Mouse (Mus musculus) retina, postnatal 1 day (tissue): ENCODE measurements at regions not wholly inside any gene's neighbourhood (a gene's known extent, or its start where the extent isn't known, plus 50 kb on each side); places are given as distances from the start of the nearest gene placed in this dataset.
A peak's percentile ranks its signal among the peaks of the same experiment; 100 is the strongest.

Experiments
- DNase-seq: peaks from one replicate; pipeline ENCODE4 v3.0.0-alpha.2; 2012

DNA sequence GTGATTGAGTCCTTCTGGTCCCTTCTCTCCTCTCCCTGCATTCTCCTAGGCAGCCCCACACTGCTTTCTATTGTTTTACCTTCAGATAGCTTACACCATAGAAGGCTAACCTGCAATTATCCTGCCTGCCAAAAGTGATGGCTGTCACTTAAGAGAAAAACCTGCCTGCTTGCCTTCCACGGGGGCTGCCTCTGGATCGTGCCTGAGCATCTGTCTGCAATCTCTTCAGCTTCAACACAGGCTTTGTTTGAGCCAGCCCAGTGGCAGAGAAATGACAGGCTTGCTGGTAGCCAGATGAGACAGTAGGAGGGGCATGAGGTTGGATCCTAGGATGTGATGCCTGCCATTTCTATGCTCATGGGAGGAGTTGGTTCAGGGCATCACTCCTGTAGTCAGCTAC is 345.2 kb upstream of the Tshz3 start:
- DNase-seq, result peak; percentile 48

DNA sequence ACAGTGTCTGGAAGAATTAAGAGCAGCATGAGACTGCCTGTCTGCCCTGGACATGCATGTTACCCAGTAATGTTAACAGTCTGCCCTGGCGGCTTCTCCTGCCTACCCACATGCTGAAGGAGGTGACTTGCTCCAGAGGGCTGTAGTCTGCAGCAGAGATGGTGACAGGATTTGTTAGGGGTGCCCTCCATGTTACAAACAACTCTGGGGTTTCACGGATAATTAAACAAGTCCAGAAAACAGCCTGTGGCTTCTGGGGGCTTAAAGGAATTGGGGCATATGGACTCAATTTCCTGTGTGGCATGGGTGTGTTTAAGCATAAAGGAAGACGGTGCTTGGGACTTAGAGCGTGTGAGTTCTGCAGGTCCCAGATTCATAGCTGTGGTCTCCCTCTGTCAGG is 347.3 kb upstream of the Tshz3 start:
- DNase-seq, result peak; percentile 17

DNA sequence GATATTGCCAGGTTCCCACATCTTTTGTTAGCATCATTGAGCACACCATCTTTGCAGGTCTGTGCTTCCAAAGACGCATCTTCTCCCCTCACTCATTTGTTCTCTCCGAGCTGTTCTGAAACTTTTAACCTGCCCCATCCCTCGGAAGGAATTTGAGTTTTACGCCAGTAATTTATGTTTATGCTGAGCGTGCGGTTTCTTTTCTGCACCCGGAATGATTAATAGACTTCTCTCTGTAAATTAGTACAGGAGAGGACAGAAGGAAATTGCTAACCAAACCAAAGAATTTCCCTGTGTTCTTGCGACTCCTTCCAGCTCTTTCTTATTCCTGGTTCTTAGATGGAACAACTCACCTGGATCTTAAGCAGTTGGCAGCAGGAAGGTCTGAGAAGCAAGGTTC is 349.7 kb upstream of the Tshz3 start:
- DNase-seq, result no peak

DNA sequence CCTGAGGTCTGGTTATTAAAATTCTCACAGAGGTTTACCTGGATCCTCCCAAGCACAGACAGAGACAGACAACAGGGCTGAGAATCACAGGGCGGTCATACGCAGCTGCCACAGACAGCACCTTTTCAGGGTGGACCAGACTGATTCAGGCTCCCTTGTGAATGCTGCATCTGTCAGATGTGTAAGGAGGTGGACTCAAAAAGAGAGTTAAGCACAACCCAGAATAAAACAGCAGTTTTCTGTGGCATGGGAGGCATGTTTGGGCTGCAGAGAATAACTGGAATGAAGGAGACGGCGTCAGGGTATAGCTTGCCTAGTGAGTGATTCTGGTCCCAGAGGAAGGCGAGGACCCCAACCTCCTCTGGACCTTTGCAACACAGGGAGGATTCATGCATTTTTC is 363.1 kb upstream of the Tshz3 start:
- no peak for DNase-seq

DNA sequence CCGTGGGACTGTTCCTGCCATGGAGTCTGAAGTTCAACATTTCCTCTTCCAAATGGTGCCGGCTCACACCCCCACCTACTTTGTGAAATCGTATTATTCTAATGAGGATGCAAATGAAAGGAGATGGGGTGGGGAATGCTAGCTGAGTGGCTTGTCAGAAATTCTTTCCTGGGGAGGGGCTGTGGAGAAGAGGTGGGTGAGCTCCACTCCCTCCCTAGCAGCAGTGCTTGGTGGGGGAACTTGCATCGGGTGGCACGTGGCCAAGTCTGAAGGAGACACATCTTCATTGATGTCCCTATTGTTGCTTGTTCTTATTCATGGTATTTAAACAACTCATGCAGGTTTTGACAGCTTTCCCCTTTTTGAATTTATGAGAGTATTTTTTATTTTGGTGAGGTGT is 363.8 kb upstream of the Tshz3 start:
- peak; percentile 33 for DNase-seq

DNA sequence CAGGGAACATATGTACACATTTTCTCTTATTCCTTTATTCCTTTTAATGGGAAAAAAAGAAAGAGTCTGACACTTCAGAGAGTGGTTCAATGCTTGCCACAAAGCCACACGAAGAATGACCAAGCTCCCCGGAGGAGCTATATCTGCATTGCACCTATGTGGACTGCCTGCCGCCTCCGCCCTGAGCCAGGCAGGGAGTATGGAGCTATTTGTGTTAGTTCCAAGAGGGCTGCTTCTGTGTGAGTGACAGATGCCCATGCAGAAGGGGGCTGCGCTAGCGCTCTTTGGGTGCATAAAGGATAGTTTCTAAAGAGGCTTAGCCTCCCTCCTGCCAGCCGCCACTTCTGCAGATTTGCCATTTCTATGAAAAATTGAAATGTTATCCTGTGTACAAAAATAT is 365.3 kb upstream of the Tshz3 start:
- no peak for DNase-seq

DNA sequence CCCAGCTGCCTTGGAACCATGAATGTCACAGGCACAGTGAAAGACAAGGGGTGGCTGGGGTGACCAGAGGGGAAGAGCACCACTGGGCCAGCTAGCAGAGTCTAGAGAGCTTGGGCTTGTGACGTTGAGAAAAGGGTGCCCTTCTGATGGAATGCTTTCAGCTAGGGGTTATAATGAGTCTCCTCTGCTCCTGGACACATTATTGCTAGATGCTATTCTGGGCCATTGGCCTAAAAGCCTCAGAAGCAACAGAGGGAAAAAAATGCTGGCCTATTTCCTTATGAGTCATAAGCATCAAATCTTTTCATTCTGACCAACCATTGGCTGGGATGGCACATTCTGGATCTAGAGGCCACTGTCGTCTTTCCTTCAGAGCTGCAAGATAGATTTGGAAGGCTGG is 369.8 kb upstream of the Tshz3 start:
- no peak for DNase-seq

DNA sequence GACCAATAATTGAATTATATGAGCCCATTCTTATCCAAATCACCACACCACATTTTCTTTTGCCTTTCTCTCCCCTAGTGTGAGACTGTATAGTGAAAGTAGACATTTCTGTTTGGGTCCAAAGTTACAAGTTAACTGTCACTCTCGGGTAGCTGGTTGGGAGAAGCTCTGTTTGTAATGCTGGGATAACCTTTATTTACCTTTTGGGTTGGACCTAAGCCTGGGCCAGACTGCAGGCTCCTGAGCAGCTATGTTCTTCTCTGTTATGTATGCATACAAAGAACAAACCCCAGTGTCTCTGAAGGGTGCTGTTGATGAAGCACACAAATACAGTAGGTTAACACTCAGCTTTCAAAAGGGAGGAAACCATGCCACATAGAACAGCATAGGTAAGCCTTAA is 373.9 kb upstream of the Tshz3 start:
- DNase-seq, result no peak

DNA sequence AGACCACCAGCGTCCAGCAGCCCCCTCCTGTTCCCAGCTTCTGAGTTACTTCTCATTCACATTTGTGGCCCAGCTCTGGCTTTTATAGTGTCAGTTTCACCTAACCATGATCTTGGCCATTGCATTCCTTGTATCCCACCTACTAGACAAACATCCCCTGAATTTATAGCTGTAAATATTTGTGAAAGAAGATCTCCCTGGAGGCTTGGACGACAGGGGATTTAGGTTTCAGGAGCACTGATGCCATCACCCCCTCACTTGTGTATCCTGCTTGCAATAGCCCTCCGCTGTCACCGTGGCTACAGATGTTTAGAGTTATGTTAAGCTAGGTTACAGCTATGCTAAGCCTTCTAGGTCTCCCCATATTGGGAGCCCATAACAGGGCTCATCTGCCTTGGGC is 375.7 kb upstream of the Tshz3 start:
- no peak for DNase-seq

DNA sequence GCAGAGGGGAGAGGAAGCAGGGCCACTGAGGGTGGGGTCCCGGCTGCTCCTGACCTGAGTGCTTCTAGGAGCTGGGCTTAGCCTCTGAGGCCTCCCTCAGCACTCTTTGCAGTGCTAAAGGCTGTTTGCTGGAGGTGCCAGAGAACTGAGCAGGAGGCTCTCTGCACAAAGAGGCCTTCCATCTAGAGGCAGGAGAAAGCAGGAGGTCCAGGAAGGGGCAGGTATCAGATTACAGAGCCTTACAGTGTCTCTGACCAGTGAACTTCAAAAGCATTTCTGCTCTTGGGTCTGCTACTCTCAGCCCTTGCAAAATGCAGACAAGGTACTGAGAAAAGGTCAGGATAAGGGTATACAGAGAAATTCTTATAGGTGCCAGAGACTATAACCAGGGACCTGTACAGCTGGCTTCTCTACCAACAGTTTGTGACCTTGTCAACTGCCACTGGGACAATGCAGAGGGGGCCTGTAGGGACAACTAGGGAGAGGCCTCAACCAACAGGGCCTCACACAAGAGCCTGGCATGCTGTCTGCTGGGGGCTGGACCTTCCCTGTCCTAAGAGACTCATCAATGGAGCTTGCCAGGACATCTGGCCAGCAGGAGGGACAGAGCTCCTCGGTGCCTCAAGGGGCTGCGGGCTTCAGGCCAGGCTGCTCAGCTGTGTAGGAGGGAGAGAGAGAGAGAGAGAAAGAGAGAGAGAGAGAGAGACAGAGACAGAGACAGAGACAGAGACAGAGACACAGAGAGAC is 380.3 kb upstream of the Tshz3 start:
- no peak for DNase-seq

DNA sequence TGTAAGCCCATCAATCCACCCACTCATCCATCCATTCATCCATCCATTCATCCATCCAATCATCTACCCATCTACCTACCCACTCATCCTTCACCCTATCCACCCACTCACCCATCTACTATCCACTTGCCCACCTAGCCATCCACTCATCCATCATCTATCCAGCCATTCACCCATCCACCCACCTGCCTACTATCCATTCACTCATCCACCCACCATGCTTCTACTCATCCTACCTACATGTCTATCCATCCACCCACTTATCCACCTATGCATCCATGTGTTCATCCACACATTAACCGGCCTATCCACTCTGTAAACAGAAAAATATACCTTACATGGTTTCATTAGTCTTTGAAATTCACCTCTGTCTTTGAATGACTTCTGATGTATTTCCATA is 384.2 kb upstream of the Tshz3 start:
- DNase-seq, result no peak

DNA sequence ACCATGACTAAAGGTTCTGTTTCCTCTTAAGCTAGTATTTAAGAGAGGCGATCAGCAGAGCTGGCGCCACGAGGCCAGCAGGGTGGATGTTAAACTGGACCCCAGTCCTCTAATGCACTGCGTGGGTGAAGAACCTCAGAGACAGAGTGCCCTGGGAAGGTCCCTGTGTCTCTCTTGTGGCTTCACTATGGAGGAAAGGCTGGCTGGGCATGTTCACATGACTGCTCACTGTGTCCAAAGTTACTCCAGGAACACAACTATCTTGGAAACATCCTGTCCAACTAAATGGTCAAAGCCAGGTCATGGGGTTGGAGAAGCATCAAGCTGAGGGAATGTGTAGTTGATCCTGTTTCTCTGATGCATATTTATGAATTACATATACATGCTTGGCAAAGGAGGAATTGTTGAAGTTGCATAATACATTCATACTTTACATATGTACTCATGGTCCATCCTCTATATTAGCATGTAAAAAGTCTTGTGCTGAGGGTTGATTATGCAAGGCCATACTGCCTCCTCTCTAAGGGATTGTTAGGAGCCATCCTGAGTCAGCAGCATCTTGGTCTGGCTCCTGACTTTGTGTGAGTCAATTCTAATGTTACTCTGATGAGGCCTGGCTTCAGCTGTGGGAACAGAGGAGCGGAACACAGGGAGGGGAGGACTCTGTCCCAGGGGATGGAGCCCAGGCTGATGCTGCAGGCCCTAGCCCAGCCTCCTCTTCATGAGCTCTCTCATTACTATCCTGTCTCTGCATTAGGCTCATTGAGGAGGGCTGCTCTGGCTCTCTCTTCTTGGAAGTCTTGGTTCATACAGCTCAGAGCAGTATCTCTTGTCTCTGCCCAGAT is 387.9 kb upstream of the Tshz3 start:
- DNase-seq, result no peak

DNA sequence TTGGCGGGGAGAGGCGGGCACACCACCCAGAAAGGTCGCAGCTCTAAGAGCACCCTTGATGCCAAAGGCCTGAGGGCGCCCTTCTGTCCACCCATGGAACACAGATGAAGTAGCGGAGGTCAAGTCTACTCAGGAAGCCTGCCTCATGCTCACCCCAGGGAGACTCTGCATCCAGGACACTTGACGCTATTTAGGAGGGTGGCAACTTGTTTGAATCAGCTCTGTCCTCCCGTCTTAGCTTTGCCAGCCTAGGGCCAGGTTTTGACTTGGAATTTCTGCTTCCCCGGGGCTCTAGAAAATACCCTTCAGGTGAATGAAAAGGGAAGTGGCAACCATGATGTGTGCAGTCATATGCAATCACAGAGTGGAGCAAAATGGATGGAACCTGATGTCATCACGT is 389.2 kb upstream of the Tshz3 start:
- no peak for DNase-seq

DNA sequence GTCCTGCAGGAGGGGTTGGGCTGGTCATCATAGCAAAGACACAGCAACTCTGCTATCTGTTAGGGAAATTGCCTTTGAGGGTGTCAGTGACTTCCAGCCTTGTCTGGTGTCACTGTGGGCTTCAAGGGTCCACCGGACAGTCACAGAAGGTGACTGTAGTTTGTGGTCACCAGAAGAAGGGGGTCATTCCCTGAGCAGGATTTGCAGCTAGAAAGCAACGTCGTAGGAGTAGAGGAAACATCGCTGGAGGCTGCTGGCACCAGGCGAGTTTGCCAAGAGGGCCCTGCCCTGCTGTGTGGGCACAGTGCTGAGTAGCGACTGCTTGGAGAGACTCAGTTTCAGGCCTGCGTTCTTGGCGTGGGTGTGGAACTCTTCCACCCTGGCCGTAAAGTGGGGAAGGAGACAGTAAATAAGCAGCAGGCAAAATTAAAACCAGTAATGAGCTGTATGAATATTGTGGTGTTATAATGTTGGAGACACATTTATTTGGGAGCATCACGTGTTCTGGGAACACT is 389.8 kb upstream of the Tshz3 start:
- DNase-seq, result no peak

DNA sequence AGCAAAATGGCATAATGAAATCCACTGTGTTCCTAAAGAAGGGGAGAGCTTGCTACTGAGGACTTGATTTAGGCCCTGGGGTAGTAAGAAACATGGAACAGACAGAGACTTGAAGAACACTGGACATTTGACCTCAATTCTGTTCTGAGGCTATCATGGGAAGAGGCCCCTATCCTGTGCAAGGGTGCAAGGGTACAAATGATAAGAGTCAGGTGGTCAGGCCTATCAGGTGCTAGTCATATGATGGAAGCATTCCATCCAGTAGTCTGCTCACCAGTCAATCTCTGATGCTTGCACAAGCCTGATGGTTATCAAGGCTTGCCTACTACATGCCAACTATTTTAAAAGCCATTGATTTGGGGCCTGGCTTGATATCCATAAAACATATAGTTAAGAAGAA is 420.6 kb upstream of the Tshz3 start:
- no peak for DNase-seq

DNA sequence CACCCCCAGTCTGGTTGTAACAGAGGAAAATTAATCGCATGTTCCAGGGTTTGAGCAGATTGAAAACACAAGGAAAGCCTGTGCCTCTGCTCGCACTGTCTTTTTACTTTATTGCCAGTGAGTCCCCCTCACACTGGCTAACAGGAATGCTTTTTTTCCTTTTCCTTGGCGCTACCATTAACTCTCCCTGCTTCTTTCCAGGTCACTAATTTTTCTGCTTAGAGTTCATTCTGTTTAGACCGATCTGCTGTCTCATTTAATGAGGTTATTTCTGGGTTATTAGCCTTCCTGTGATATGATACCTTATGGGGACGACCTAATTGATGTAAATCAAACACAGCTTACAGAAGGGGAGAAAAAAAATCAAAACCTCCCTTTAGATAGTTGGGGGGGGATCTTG is 429.0 kb upstream of the Tshz3 start:
- peak; percentile 75 for DNase-seq

DNA sequence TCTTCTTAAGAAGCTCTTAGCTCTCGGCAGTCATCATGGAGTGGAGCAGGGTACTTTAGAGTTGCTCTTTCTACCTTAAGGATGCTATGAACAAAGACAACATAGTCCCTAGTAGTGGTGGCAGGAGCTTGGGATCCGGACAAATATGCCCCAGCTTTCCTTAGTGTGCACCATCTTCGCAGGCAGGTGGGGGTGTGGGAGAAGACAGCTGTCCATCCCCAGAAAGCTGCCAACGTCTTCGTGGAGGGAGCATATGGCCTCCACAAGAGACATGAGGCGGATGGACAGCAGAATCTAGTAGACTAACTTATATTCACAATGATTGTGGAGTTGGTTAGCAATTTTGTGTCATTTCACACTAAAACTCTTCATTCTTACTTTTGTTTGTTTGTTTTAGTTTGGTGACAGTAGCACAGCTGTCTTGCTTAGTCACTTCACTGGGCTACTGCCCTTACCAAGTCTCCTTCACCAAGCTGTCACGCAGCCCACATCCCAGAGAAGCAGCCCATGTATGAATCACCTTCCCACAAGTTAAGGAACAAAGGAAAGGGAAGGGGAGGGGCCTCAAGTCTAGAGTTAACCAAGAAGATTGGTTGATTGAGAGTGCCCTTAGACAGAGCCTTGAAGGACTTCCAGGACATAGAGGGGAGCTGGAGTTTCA is 432.6 kb upstream of the Tshz3 start:
- DNase-seq, result no peak

DNA sequence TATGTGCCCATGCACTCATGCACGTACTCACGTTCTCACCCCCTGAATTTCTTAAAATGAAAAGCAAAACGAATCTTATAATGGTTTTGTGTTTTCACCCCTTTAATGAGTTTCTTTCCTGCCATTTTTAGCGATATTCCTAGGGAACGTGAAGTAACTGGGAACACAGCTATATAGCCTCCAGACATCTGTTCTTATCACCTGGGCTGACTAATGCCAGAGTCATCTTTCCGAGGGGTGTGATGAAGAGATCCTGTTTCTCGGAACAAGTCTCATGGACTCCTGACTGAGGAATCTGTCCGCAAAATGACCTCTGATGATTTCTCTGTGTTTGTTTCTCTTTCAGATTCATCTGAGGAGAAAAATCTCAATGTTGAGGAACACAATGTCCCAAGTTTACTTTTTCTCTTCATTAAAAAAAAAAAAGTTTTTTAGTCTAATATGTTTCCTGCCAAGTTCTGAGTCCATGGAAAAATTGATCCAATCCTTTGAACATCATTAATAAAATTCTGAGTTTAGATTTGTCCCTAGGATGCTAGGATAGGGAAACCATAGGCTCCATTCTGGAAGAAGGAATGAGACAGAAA is 435.7 kb upstream of the Tshz3 start:
- DNase-seq, result no peak

DNA sequence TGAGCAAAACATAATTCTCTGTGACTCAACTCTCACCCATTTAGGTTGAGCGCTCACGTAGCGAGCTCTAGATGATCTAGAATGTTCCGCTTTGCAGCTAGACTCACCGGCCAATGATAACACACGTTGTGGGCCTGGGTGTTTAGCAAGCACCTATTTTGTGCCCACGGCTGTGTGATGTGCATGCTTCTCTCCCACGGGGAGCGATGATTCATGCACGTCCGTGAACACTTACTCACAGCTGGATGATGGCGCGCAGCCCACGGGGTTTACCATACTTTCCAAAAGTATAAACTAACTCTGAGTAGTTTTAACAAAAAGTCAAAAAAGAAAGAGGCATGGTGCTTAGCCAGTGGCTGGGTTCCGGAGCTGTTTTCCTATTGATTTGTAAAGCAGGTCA is 440.8 kb upstream of the Tshz3 start:
- no peak for DNase-seq

DNA sequence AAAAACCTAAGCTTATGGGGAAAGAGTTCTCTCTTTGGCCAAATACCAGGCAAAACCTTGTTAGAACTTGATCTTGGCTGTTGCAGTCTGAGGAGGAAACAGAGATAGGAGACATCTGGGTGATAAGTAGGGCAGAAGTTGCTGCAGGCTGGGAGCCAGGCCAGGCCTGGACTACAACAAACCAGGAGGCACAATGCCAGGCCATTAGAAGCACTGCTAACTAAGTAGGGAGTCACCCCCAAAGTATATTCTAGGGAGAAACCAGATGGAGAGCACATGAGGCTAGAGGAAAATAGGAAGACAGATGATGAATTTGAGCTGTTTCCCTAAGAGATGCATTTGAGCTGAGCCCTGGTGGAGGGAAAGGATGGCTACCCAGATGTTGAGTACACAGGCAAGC is 444.6 kb upstream of the Zfp507 start:
- no peak for DNase-seq

DNA sequence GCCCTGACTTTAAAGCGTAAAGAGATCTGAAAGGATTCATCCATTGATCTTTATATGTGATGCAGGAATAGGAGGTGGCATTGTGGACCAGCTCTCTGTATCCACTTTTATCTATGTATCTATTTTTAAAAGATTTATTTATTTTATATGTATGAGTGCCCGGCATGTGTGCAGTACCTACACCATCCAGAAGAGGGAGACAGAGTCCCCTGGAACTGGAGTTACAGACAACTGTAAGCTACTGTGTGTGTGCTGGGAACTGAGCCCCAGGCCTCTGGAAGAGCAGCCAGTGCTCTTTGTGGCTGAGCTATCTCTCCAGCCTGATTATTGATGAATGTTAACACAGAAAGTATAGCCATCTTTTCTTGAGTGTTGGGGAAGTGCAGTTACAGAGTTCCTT is 433.9 kb upstream of the Zfp507 start:
- DNase-seq, result no peak

DNA sequence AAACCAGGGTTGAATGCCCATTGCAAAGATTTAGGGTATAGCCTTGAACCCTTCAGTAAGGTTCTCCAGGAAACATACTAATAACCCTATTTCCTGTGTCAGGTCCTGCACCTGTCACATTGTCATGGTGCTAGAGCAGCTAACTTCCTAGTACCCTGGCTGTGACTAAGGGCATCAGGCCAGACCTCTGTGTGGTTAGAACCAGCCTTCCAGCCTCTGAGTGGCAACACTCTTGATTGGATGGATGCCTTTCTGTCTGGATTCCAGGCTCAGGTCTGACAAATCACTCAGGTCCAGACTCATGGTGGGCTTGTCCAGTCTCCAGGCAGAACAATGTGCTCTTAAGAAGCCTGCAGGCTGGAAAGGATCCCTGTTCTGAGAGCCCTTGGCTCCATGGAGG is 426.2 kb upstream of the Zfp507 start:
- DNase-seq, result no peak

DNA sequence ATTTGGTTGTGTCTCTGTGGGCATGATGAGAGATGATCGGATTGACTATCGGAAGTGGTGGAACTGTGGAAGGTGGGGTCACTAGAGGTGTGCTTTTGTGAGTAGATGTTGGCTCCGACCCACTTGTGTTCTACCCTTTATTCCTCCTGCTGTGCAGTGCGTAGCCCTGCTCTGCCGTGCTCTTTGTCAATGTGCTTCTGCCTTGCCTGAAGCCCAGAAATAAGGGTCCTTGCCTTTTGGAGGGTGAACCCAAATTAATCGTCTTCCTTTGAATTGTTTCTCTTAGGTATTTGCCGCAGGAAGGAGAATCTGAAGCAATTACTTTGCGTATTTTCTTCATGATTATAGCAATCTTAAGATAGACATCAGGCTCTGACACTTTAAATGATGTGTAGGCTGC is 421.6 kb upstream of the Zfp507 start:
- no peak for DNase-seq

DNA sequence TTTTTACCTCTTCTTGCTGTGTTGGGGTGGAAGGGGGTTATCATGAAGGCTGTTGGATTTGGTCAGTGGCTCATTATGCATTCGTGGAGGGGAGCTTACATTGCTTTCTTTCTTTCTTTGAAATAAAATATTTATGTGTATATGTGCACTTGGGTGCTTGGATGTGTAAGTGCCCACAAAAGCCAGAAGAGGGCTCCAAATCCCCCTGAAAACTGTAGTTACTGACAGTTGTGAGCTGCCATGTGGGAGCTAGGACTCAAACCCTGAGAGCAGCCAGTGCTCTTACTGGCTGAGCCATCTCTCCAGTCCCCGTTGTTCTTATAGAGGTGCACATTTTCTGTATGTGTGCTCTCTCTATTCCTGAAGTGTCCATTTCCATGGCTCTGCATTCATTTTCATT is 415.6 kb upstream of the Zfp507 start:
- no peak for DNase-seq
